Mouse (Mus musculus): Measurements from ENCODE around the gene Epgn. TPM values are rescaled to one million over a fixed set of nuclear protein-coding genes. Genes with fewer than 3 reads are reported as not detected.

The Epgn gene
- 0.11 and 0.19 TPM in 2 replicates for polyA plus RNA-seq (2012; rRNA removed)

DNA sequence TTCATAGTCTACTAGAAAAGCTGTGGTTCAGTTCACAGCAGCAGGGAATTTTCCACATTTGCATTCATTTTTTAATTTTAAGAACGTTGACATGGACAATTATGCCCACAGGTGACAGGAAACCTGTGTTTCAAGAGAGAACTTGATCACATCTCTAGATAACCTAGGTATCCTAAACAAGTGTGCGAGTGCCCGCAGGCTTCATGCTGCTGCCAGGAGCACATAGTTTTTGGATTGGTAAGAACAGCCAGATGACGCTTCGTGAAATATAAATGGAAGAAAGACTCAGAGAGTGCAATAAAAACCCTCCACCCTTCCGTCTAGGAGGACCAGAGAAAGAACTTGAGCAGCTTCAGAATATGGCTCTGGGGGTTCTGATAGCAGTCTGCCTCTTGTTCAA lies at the start of gene Epgn:
Gene Epgn, plus strand, starts transcription at position 301 of the 400 bp plus-strand sequence.
- H3K27ac ChIP-seq (ENCODE audit: insufficient read depth, low read length), result no peak within 1 kb of the TSS

GRCm38 (mm10) chr5:90980297-90980696 lies 47.0 kb upstream of the Epgn start:
- TF ChIP-seq POLR2A (IDR thresholded peaks at IDR 0.05; ENCODE audit: extremely low read depth, insufficient read depth, low read length) (no peak), CTCF (IDR thresholded peaks at IDR 0.05; ENCODE audit: extremely low read depth, insufficient read depth, low read length) (no peak)
- H3K27ac ChIP-seq (ENCODE audit: insufficient read depth, low read length), result no peak overlapping the region
- H3K4me1 ChIP-seq (ENCODE audit: control insufficient read depth, insufficient read depth, low read length), result no peaks in the 10 kb centered on the region
- H3K4me3 ChIP-seq (ENCODE audit: insufficient read depth, low read length), result no peak overlapping the region

More for the DNA sequence above, at the start of gene Epgn:
- TF ChIP-seq POLR2A (IDR thresholded peaks at IDR 0.05; ENCODE audit: extremely low read depth, insufficient read depth, low read length) (no peak), CTCF (IDR thresholded peaks at IDR 0.05; ENCODE audit: extremely low read depth, insufficient read depth, low read length) (no peak)
- no peak within 1 kb of the TSS for H3K4me3 ChIP-seq (ENCODE audit: insufficient read depth, low read length)
- H3K4me1 ChIP-seq (ENCODE audit: control insufficient read depth, insufficient read depth, low read length), result no peaks in the 10 kb centered on the region

DNA sequence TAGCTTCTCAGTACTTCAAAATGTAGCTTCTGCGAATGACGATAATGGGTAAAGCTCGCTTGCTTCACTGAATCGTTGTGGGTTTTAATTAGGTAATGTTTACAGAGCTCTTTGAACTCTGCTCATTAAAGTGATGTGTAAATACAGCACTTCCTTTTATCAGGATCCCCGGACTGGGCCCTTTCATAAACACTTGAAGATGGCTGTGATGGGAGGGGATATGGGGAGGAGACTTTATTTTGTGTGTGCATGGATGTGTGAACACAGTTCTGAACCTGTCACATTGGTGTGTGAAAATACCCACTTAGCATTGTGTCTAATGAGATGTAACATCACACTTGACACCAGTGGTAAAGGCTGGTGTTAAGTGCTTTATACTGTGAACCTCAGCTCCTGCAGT lies 39.7 kb upstream of the Epgn start:
- H3K4me1 ChIP-seq (ENCODE audit: control insufficient read depth, insufficient read depth, low read length), result no peaks in the 10 kb centered on the region
- no peak overlapping the region for H3K27ac ChIP-seq (ENCODE audit: insufficient read depth, low read length)
- TF ChIP-seq POLR2A (IDR thresholded peaks at IDR 0.05; ENCODE audit: extremely low read depth, insufficient read depth, low read length) (no peak), CTCF (IDR thresholded peaks at IDR 0.05; ENCODE audit: extremely low read depth, insufficient read depth, low read length) (no peak)
- no peak overlapping the region for H3K4me3 ChIP-seq (ENCODE audit: insufficient read depth, low read length)

DNA sequence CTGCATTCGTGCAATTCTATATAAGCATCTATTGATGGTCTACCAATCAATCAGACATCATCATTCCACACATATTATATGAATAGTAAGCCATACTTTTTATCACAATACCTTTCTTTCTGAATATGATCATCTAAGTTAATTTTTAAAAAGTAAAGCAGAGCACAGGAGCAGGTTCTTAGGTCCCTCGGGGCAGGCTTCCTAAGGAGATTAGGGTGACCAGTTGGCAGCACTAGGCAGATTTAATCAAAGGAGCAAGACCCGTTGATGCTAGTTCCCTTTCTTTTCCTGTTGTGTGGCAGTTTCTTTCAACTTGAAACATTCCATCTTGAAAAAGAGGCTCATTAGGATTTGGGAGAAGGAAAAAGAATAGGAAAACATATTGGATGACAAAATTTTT lies 39.1 kb upstream of the Epgn start:
- no peak for TF ChIP-seq CTCF (IDR thresholded peaks at IDR 0.05; ENCODE audit: extremely low read depth, insufficient read depth, low read length)
- no peak for TF ChIP-seq POLR2A (IDR thresholded peaks at IDR 0.05; ENCODE audit: extremely low read depth, insufficient read depth, low read length)
- H3K4me3 ChIP-seq (ENCODE audit: insufficient read depth, low read length), result no peak overlapping the region
- H3K27ac ChIP-seq (ENCODE audit: insufficient read depth, low read length), result no peak overlapping the region
- no peaks in the 10 kb centered on the region for H3K4me1 ChIP-seq (ENCODE audit: control insufficient read depth, insufficient read depth, low read length)

GRCm38 (mm10) chr5:90988592-90988991 lies 38.7 kb upstream of the Epgn start:
- Histone ChIP-seq H3K4me1 (ENCODE audit: control insufficient read depth, insufficient read depth, low read length) (no peaks in the 10 kb centered on the region), H3K4me3 (ENCODE audit: insufficient read depth, low read length) (no peak overlapping the region), H3K27ac (ENCODE audit: insufficient read depth, low read length) (no peak overlapping the region)
- no peak for TF ChIP-seq POLR2A (IDR thresholded peaks at IDR 0.05; ENCODE audit: extremely low read depth, insufficient read depth, low read length)
- no peak for TF ChIP-seq CTCF (IDR thresholded peaks at IDR 0.05; ENCODE audit: extremely low read depth, insufficient read depth, low read length)

GRCm38 (mm10) chr5:90999942-91000341 lies 27.3 kb upstream of the Epgn start:
- no peaks in the 10 kb centered on the region for H3K4me1 ChIP-seq (ENCODE audit: control insufficient read depth, insufficient read depth, low read length)
- no peak overlapping the region for H3K27ac ChIP-seq (ENCODE audit: insufficient read depth, low read length)
- TF ChIP-seq CTCF (IDR thresholded peaks at IDR 0.05; ENCODE audit: extremely low read depth, insufficient read depth, low read length) (no peak), POLR2A (IDR thresholded peaks at IDR 0.05; ENCODE audit: extremely low read depth, insufficient read depth, low read length) (no peak)
- H3K4me3 ChIP-seq (ENCODE audit: insufficient read depth, low read length), result no peak overlapping the region

- TF ChIP-seq POLR2A (IDR thresholded peaks at IDR 0.05; ENCODE audit: extremely low read depth, insufficient read depth, low read length), result no peak
- no peak for TF ChIP-seq CTCF (IDR thresholded peaks at IDR 0.05; ENCODE audit: extremely low read depth, insufficient read depth, low read length)
- H3K4me3 ChIP-seq (ENCODE audit: insufficient read depth, low read length), result no peak overlapping the region
- H3K4me1 ChIP-seq (ENCODE audit: control insufficient read depth, insufficient read depth, low read length), result no peaks in the 10 kb centered on the region
Observed at GRCm38 (mm10) chr5:91015216-91015615, 12.0 kb upstream of the Epgn start.

DNA sequence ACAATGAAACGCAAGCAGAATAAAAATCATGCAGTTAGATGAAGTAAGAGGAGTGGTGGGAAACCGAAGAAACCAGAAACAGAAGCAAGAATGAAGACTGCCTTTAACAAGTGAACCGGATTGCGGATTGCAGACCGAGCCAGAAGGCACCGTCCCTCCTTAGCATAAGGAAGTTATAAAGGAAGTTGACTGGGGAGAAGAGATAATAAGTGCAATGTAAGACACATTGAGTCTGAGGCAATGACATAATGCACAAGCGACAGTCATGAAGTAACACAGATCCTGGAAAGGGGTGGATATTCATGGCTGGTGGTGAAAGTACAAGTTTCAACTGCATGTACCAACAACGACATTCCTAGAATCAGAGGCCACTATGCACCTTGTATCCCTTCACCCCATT lies 4.2 kb upstream of the Epgn start:
- no peaks in the 10 kb centered on the region for H3K4me1 ChIP-seq (ENCODE audit: control insufficient read depth, insufficient read depth, low read length)
- H3K4me3 ChIP-seq (ENCODE audit: insufficient read depth, low read length), result no peak overlapping the region
- H3K27ac ChIP-seq (ENCODE audit: insufficient read depth, low read length), result no peak overlapping the region
- TF ChIP-seq CTCF (IDR thresholded peaks at IDR 0.05; ENCODE audit: extremely low read depth, insufficient read depth, low read length) (no peak), POLR2A (IDR thresholded peaks at IDR 0.05; ENCODE audit: extremely low read depth, insufficient read depth, low read length) (no peak)

More at GRCm38 (mm10) chr5:91015216-91015615, 12.0 kb upstream of the Epgn start:
- no peak overlapping the region for H3K27ac ChIP-seq (ENCODE audit: insufficient read depth, low read length)

GRCm38 (mm10) chr5:91027840-91028239 lies 576 bp downstream of the Epgn start:
- H3K4me3 ChIP-seq (ENCODE audit: insufficient read depth, low read length), result no peak overlapping the region
- no peaks in the 10 kb centered on the region for H3K4me1 ChIP-seq (ENCODE audit: control insufficient read depth, insufficient read depth, low read length)
- H3K27ac ChIP-seq (ENCODE audit: insufficient read depth, low read length), result no peak overlapping the region
- TF ChIP-seq CTCF (IDR thresholded peaks at IDR 0.05; ENCODE audit: extremely low read depth, insufficient read depth, low read length) (no peak), POLR2A (IDR thresholded peaks at IDR 0.05; ENCODE audit: extremely low read depth, insufficient read depth, low read length) (no peak)

- Histone ChIP-seq H3K4me3 (ENCODE audit: insufficient read depth, low read length) (no peak overlapping the region), H3K4me1 (ENCODE audit: control insufficient read depth, insufficient read depth, low read length) (no peaks in the 10 kb centered on the region), H3K27ac (ENCODE audit: insufficient read depth, low read length) (no peak overlapping the region)
- no peak for TF ChIP-seq POLR2A (IDR thresholded peaks at IDR 0.05; ENCODE audit: extremely low read depth, insufficient read depth, low read length)
- no peak for TF ChIP-seq CTCF (IDR thresholded peaks at IDR 0.05; ENCODE audit: extremely low read depth, insufficient read depth, low read length)
Observed at GRCm38 (mm10) chr5:91030629-91031028, 3.4 kb downstream of the Epgn start.

All from cortical plate, adult 2 months (tissue).